Mouse (Mus musculus) kidney, embryonic 16.5 days (tissue): Measurements from ENCODE around the gene Taco1. TPM values are rescaled to one million over a fixed set of nuclear protein-coding genes. Genes with fewer than 3 reads are reported as not detected.
A peak's percentile ranks its signal among the peaks of the same experiment; 100 is the strongest.
"Not testable (repeated sequence)": the region's sequence is repeated elsewhere in the genome, so short reads cannot be mapped to it uniquely, and the experiment has no call there.

Experiments
- ATAC-seq: fragments of 200-750 bp; cut with Nextera tagmentation; 2 replicates; pipeline ENCODE4 v1.8.0; 2017; ENCODE audit warnings: moderate TSS enrichment; ENCODE audit not compliant: low FRiP score, low TSS enrichment
- H3K27ac ChIP-seq: fragments of 300-500 bp; sonication (generic); 2 replicates; pipeline ENCODE4 v1.5.1; 2014; ENCODE audit warnings: low read length
- H3K27me3 ChIP-seq: fragments of 300-500 bp; sonication (generic); 2 replicates; pipeline ENCODE4 v1.6.1; 2014; ENCODE audit warnings: low read length, control low read depth, mixed read lengths; ENCODE audit not compliant: insufficient read depth
- H3K36me3 ChIP-seq: fragments of 300-500 bp; sonication (generic); 2 replicates; pipeline ENCODE4 v1.6.1; 2014; ENCODE audit warnings: low read length, control low read depth, mixed read lengths; ENCODE audit not compliant: insufficient read depth
- H3K4me1 ChIP-seq: fragments of 300-500 bp; sonication (generic); 2 replicates; pipeline ENCODE4 v1.6.1; 2014; ENCODE audit warnings: low read length, control low read depth, mixed read lengths; ENCODE audit not compliant: insufficient read depth
- H3K4me2 ChIP-seq: fragments of 300-500 bp; sonication (generic); replicated peaks from 2 replicates; pipeline ENCODE4 v1.6.1; 2014; ENCODE audit warnings: low read depth, low read length
- H3K4me3 ChIP-seq: fragments of 300-500 bp; sonication (generic); 2 replicates; pipeline ENCODE4 v1.5.1; 2014; ENCODE audit warnings: mild to moderate bottlenecking, low read length
- H3K9ac ChIP-seq: fragments of 300-500 bp; sonication (generic); replicated peaks from 2 replicates; pipeline ENCODE4 v1.6.1; 2014; ENCODE audit warnings: low read length
- H3K9me3 ChIP-seq: fragments of 300-500 bp; sonication (generic); 2 replicates; pipeline ENCODE4 v1.6.1; 2016; ENCODE audit warnings: low read length, control low read depth
- WGBS: fragments of 180-500 bp; shearing (Covaris S2); extraction: QIAGEN DNeasy Blood & Tissue Kit; methylation state at CpG from one replicate; pipeline ENCODE4 v1.1.7; 2014; 5-methylcytosine and 5-hydroxymethylcytosine counted together
- polyA plus RNA-seq: library from polyadenylated mRNA; unstranded; fragments of >200 nt; fragmentation: Nextera tagmentation; extraction: Ambion mirVana; gene quantifications from 2 replicates; pipeline ENCODE4 v1.2.1, GENCODE M21; 2015

The Taco1 gene
- 13.0 and 13.2 TPM in 2 replicates for polyA plus RNA-seq

DNA sequence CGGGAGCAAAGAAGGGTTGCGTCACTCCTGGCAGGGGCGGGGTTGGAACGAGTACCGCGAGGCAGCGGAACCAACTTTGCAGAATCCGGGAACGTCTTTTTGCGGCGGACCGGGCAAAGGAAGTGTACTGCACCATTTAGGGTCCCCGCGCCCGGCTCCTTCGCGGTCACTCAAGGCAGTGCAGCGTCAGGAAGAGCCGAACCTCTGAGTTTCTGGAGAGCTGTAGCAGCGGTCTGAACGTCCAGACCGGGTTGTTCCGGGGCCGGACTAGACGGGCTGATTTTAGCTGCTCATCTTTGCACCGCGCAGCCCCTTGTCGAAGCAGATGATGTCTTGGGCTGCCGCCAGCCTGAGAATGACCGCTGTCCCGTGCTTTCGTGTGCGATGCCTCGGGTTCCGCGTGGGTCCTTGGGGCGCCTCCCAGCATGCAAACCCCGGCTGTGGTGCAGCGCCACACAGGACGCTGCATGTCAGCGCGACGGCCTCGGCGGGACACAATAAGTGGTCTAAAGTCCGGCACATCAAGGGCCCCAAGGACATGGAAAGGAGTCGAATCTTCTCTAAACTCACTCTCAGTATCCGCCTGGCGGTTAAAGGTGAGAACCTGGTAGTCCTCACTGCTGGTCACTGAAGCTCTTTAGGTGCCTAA lies at the start of gene Taco1:
Taco1 (plus strand) TSS at position 139 of the 649 bp plus-strand sequence.
- Histone ChIP-seq H3K36me3 (no peaks in the 10 kb centered on the region), H3K4me1 (peaks cover 7% of the 10 kb centered on the region; the same call in 1 of the 2 replicates), H3K4me2 (peak within 1 kb of the TSS; percentile 77), H3K27ac (peak within 1 kb of the TSS; percentile 90), H3K4me3 (peak within 1 kb of the TSS; percentile 96), H3K9me3 (no peaks in the 10 kb centered on the region), H3K27me3 (no peaks in the 10 kb centered on the region), H3K9ac (peak within 1 kb of the TSS; percentile 89)
- ATAC-seq, result peak; percentile 98
- under 1% methylated on average over 49 of the region's 49 CpGs for WGBS

DNA sequence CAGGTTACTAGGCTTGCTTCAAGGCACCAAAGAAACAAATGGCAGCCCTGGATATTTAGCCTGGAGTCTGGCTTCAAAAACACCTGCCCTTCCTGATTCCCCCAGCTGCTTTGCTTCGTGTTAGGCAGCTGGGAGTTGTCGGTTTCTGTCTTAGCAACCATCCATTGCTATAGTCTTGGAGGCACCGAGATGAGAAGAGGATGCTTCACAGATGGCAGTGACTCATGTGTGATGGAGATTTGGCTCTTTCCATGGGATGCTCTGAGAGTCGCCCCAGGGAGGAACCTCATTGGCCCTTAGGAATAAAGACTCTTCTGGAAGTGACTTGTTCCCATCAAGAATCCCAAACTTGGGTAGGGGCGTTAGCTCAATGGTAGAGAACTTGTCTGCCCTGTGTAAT lies 49.4 kb upstream of the Taco1 start:
- Histone ChIP-seq H3K4me1 (peaks cover 9% of the 10 kb centered on the region), H3K4me3 (no peak overlapping the region), H3K27ac (no peak overlapping the region), H3K4me2 (no peak overlapping the region), H3K27me3 (peaks cover 12% of the 10 kb centered on the region), H3K36me3 (no peaks in the 10 kb centered on the region), H3K9ac (no peak overlapping the region), H3K9me3 (no peaks in the 10 kb centered on the region)
- ATAC-seq, result no peak
- 73% methylated on average over 5 of the region's 5 CpGs for WGBS

DNA sequence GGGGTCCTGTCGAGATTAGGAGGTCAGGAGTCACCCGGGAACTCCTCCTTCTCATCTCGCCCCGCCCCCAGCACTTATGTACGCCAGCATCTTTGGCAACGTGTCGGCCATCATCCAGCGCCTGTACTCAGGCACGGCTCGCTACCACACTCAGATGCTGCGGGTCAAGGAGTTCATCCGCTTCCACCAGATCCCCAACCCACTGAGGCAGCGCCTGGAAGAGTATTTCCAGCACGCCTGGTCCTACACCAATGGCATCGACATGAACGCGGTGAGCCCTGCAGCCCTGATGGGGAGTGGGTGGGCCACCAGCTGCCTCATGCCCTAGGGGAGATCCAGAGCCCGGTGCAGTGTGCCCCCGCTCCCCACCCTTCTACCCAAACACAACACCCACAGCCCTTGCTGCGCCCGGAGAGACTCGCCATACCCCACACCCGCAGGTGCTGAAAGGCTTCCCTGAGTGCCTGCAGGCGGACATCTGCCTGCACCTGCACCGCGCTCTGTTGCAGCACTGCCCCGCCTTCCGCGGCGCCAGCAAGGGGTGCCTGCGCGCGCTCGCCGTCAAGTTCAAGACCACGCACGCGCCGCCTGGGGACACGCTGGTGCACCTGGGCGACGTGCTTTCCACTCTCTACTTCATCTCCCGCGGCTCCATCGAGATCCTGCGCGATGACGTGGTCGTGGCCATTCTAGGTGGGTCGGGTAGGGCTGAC lies 45.7 kb upstream of the Taco1 start:
- Histone ChIP-seq H3K27ac (no peak overlapping the region), H3K9ac (peak overlapping the region; percentile 47), H3K4me2 (peak overlapping the region; percentile 66), H3K4me3 (peak overlapping the region; percentile 38), H3K27me3 (peaks cover 12% of the 10 kb centered on the region), H3K36me3 (no peaks in the 10 kb centered on the region), H3K4me1 (peaks cover 9% of the 10 kb centered on the region), H3K9me3 (no peaks in the 10 kb centered on the region)
- peak; percentile 63; the same call in 1 of the 2 replicates for ATAC-seq
- under 1% methylated on average over 50 of the region's 50 CpGs for WGBS

DNA sequence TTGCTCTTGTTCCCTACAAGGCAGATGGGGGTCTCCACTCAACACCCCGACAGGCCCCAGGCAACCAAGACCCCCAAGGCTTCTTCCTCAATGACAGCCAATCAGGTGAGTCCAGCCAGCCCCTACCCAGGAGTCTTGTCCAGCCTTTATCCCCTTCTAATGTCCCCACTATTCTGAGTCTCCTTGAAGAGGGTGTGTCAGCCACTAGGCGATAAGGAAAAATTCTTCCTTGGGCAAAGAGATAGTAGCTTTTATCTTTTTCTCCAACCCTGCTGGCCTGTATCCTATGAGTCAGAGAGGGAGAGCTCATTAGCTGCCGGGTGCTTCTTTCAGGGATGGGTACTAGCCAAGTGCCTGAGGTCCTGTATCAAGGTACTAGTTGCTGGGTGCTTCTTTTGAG lies 40.1 kb upstream of the Taco1 start:
- no peaks in the 10 kb centered on the region for H3K9me3 ChIP-seq
- no peak overlapping the region for H3K4me2 ChIP-seq
- H3K36me3 ChIP-seq, result no peaks in the 10 kb centered on the region
- WGBS, result 85% methylated on average over 3 of the region's 3 CpGs
- no peaks in the 10 kb centered on the region for H3K4me1 ChIP-seq
- no peak overlapping the region for H3K27ac ChIP-seq
- no peak overlapping the region for H3K9ac ChIP-seq
- H3K27me3 ChIP-seq, result peaks cover 3% of the 10 kb centered on the region; the same call in 1 of the 2 replicates
- ATAC-seq, result no peak
- no peak overlapping the region for H3K4me3 ChIP-seq

DNA sequence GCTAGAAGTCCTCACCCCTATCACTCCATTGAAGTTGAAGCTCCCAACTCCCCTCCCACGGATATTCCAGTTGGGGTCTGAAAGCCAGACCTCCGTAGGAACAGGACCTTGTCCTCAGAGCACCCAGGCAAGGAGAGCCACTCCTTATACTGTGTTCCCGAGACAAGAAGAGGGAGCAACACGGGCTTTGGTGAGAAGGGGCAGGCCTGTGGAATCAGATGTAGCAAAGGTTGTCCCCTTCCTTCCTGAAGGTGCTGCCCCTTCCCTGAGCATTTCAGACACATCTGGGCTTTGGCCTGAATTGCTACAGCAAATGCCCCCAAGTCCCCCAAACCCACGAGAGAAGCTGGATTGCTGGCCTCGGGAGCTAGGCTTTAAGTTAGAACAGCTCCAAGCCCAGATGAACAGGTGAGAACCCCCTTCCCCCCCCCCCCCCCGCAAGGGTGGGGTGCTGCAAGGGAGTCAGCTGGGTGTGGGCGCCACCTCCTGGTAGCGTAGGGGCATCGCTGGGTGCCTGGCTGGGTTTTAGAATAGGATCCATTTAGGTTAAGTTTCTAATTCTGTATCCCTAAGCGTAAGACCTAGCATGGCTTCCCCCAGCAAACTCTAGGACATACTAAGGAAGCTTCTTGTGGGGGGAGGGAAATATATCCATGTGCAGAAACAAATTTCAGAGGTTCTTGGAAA lies 39.3 kb upstream of the Taco1 start:
- Histone ChIP-seq H3K36me3 (no peaks in the 10 kb centered on the region), H3K9ac (no peak overlapping the region), H3K9me3 (no peaks in the 10 kb centered on the region), H3K4me2 (no peak overlapping the region), H3K27ac (no peak overlapping the region), H3K4me1 (no peaks in the 10 kb centered on the region), H3K4me3 (no peak overlapping the region), H3K27me3 (no peaks in the 10 kb centered on the region; the same call in 1 of the 2 replicates)
- 32% methylated on average over 10 of the region's 11 CpGs for WGBS
- 0 out of 2 replicates have a peak, but pooled peaks have one; percentile 57 for ATAC-seq

DNA sequence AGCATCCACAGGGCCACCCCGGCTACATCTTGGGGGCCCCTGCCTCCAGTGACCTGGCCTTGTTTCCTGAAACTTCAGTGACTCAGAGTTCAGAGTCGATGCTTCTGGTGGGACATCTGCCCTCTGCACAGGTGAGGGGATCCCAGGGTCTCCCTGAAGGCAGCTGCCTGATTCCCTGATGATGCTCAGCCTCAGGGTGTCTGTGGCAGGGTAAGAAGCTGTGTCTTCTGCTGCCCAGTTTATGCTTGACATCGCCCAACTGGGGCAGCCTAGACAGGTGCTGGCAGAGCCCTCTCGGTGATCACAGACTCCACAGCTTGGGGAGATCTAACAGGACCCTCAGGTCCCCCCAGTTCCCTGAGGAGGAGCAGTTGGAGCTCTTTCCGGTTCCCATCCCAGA lies 38.3 kb upstream of the Taco1 start:
- Histone ChIP-seq H3K27ac (no peak overlapping the region), H3K36me3 (no peaks in the 10 kb centered on the region), H3K9me3 (no peaks in the 10 kb centered on the region), H3K4me3 (no peak overlapping the region), H3K9ac (no peak overlapping the region), H3K4me1 (no peaks in the 10 kb centered on the region), H3K4me2 (no peak overlapping the region), H3K27me3 (no peaks in the 10 kb centered on the region)
- WGBS, result 93% methylated on average over 5 of the region's 5 CpGs
- ATAC-seq, result peak; percentile 27; the same call in 1 of the 2 replicates

DNA sequence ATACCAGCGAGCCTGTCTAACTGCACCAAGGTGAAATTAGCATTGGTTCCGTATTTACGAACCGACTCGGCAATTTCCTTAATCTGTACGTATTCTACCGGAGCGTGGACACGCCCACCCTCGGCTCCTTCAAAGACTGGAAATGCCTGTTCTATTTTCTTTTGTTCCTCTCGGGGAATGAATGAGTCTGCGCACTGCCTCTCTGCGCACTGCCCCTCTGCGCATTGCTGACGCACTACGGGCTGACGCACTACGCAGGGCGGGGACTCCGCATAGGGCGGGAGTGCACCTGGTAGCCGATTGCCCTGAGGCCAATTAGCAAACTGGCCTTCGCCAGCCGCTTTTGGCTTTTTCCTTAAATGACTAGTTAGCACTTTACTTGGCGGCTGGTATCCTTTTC lies 33.8 kb upstream of the Taco1 start:
- H3K27me3 ChIP-seq, H3K27ac ChIP-seq, ATAC-seq, H3K36me3 ChIP-seq, H3K9me3 ChIP-seq, H3K9ac ChIP-seq, H3K4me1 ChIP-seq: not testable (repeated sequence)
- H3K4me2 ChIP-seq, result peak overlapping the region; percentile 26; the same call in 1 of the 2 replicates
- H3K4me3 ChIP-seq, result peak overlapping the region; percentile 45
- 43% methylated on average over 8 of the region's 25 CpGs for WGBS

DNA sequence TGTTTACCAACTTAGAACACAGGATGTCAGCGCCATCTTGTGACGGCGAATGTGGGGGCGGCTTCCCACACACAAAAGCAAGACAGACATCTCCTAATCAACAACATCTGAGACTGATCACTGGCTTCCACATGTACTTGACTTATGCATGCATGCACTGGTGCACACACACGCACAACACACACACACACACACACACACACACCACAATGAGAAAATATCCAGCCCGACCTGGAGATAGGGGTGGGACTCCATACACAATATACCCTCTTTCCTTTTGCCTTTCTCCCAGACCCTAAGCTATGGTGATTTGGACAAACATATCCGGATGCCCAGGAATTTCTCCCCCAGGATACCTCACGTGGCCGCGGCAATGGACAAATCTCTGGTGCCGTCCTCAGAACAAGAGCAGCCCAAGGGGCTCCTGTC lies 32.4 kb upstream of the Taco1 start:
- WGBS, result 36% methylated on average over 11 of the region's 11 CpGs
- peak overlapping the region; percentile 46 for H3K4me2 ChIP-seq
- no peaks in the 10 kb centered on the region for H3K27me3 ChIP-seq
- H3K9ac ChIP-seq, result peak overlapping the region; percentile 64
- H3K4me3 ChIP-seq, result peak overlapping the region; percentile 29
- H3K27ac ChIP-seq, result peak overlapping the region; percentile 89
- no peaks in the 10 kb centered on the region for H3K9me3 ChIP-seq
- no peak for ATAC-seq
- peaks cover 14% of the 10 kb centered on the region for H3K4me1 ChIP-seq
- H3K36me3 ChIP-seq, result no peaks in the 10 kb centered on the region

- H3K4me1 ChIP-seq, result peaks cover 16% of the 10 kb centered on the region
- ATAC-seq, result no peak
- H3K27ac ChIP-seq, result no peak overlapping the region
- 87% methylated on average over 9 of the region's 9 CpGs for WGBS
- no peaks in the 10 kb centered on the region for H3K9me3 ChIP-seq
- H3K4me2 ChIP-seq, result no peak overlapping the region
- H3K9ac ChIP-seq, result no peak overlapping the region
- H3K36me3 ChIP-seq, result no peaks in the 10 kb centered on the region
- H3K27me3 ChIP-seq, result no peaks in the 10 kb centered on the region
- H3K4me3 ChIP-seq, result no peak overlapping the region
Observed at GRCm38 (mm10) chr11:106034986-106035385, 30.9 kb upstream of the Taco1 start.
